Mouse (Mus musculus): ENCODE data around the gene Sort1.

DNA sequence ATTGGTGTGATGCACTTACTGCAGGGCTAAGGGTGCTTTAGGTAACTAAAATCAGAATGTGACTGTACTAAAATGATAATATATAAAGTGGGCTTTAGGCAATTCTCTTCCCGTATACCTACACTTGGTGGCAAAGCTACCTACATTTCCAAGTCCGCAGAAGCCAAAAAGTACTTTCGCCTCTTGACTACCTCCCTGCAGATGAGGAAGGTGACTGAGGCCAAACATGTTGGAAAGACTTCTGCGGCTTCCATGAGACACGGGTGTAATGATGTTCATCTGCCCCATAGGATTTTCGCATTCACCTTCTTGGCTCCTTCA, 681 bp upstream of the Sort1 start:
- TF ChIP-seq CTCF (IDR thresholded peaks at IDR 0.05; ENCODE audit: extremely low read depth, insufficient read depth, low read length) (no peak), POLR2A (IDR thresholded peaks at IDR 0.05; ENCODE audit: extremely low read depth, insufficient read depth, low read length) (no peak)

All from cortical plate, adult 2 months (tissue).